Mouse (Mus musculus): ENCODE results near the gene Rnf31.
A peak's percentile ranks its signal among the peaks of the same experiment; 100 is the strongest.

The Rnf31 gene

GRCm38 (mm10) chr14:55577871-55578667 is 13.4 kb upstream of the Rnf31 start, which contains the start of gene Psme1:
Psme1 (plus strand) TSS chr14:55578123.
- peak; percentile 28 for DNase-seq (ENCODE audit: low read depth, low spot score)

- no peak for DNase-seq (ENCODE audit: low read depth, low spot score)
These were observed 12.7 kb upstream of the Rnf31 start for GRCm38 (mm10) chr14:55578668-55579269.

- no peak for DNase-seq (ENCODE audit: low read depth, low spot score)
These were observed 11.7 kb upstream of the Rnf31 start for GRCm38 (mm10) chr14:55579511-55580496.

- DNase-seq (ENCODE audit: low read depth, low spot score), result no peak
These were observed 10.8 kb upstream of the Rnf31 start for GRCm38 (mm10) chr14:55580731-55581130.

GRCm38 (mm10) chr14:55581981-55582681 is 9.4 kb upstream of the Rnf31 start:
- DNase-seq (ENCODE audit: low read depth, low spot score), result no peak

GRCm38 (mm10) chr14:55584303-55584701 is 7.2 kb upstream of the Rnf31 start:
- no peak for DNase-seq (ENCODE audit: low read depth, low spot score)

- DNase-seq (ENCODE audit: low read depth, low spot score), result peak; percentile 65
These were observed 6.6 kb upstream of the Rnf31 start, which contains the start of gene Emc9 for GRCm38 (mm10) chr14:55584702-55585565. Emc9 (minus strand) TSS chr14:55585302.

- no peak for DNase-seq (ENCODE audit: low read depth, low spot score)
These were observed 5.9 kb upstream of the Rnf31 start for GRCm38 (mm10) chr14:55585566-55585960.

- no peak for DNase-seq (ENCODE audit: low read depth, low spot score)
These were observed 5.4 kb upstream of the Rnf31 start for GRCm38 (mm10) chr14:55586149-55586548.

GRCm38 (mm10) chr14:55589271-55589670 is 2.2 kb upstream of the Rnf31 start:
- no peak for DNase-seq (ENCODE audit: low read depth, low spot score)

GRCm38 (mm10) chr14:55589771-55590448 is 1.6 kb upstream of the Rnf31 start:
- DNase-seq (ENCODE audit: low read depth, low spot score), result no peak

- peak; percentile 97 for DNase-seq (ENCODE audit: low read depth, low spot score)
These were observed 669 bp upstream of the Rnf31 start, which contains the start of gene Psme2 for GRCm38 (mm10) chr14:55590748-55591330. Psme2 (minus strand) TSS chr14:55591113.

GRCm38 (mm10) chr14:55592226-55592625 is 718 bp downstream of the Rnf31 start:
- DNase-seq (ENCODE audit: low read depth, low spot score), result no peak

- DNase-seq (ENCODE audit: low read depth, low spot score), result no peak
These were observed 4.7 kb downstream of the Rnf31 start for GRCm38 (mm10) chr14:55596036-55596690.

- DNase-seq (ENCODE audit: low read depth, low spot score), result no peak
These were observed 7.2 kb downstream of the Rnf31 start for GRCm38 (mm10) chr14:55598521-55599390.

- no peak for DNase-seq (ENCODE audit: low read depth, low spot score)
These were observed 11.7 kb downstream of the Rnf31 start, which contains the start of gene Irf9 for GRCm38 (mm10) chr14:55603271-55603632. Irf9 (plus strand) TSS chr14:55603571.

Data from telencephalon, adult 2 months (tissue).